Mouse (Mus musculus): ENCODE data around the gene Ccnl1. TPM values are rescaled to one million over a fixed set of nuclear protein-coding genes. Genes with fewer than 3 reads are reported as not detected.

Ccnl1 gene
- polyA plus RNA-seq (2014; fragmentation: Nextera tagmentation; extraction: Ambion mirVana) = 119 and 131 TPM in 2 replicates

- Histone ChIP-seq H3K4me1 (ENCODE audit: control insufficient read depth, insufficient read depth, low read length) (peaks cover 21% of the 10 kb centered on the region), H3K27ac (ENCODE audit: low read depth, low read length) (peak within 1 kb of the TSS; percentile 96), H3K9ac (ENCODE audit: low read length) (peak within 1 kb of the TSS; percentile 99), H3K27me3 (ENCODE audit: control insufficient read depth, insufficient read depth, low read length) (no peaks in the 10 kb centered on the region), H3K4me2 (peak within 1 kb of the TSS; percentile 82), H3K36me3 (ENCODE audit: control insufficient read depth, insufficient read depth, low read length) (peaks cover 3% of the 10 kb centered on the region; the same call in 1 of the 2 replicates), H3K4me3 (ENCODE audit: low read depth, low read length) (peak within 1 kb of the TSS; percentile 90), H3K9me3 (ENCODE audit: control insufficient read depth, low read length) (no peaks in the 10 kb centered on the region)
- peak; percentile 99 for DNase-seq (ENCODE audit: low spot score, missing footprints)
- WGBS = under 1% methylated on average over 63 of the region's 70 CpGs
- ATAC-seq (ENCODE audit: low FRiP score) = peak; percentile 96
Measured at GRCm38 (mm10) chr3:65958102-65958839, at the start of gene Ccnl1. TSS of gene Ccnl1 (minus strand) at chr3:65958249.

- Histone ChIP-seq H3K9ac (ENCODE audit: low read length) (no peak overlapping the region), H3K36me3 (ENCODE audit: control insufficient read depth, insufficient read depth, low read length) (no peaks in the 10 kb centered on the region), H3K4me2 (no peak overlapping the region), H3K4me3 (ENCODE audit: low read depth, low read length) (no peak overlapping the region), H3K27me3 (ENCODE audit: control insufficient read depth, insufficient read depth, low read length) (no peaks in the 10 kb centered on the region), H3K27ac (ENCODE audit: low read depth, low read length) (no peak overlapping the region), H3K4me1 (ENCODE audit: control insufficient read depth, insufficient read depth, low read length) (no peaks in the 10 kb centered on the region), H3K9me3 (ENCODE audit: control insufficient read depth, low read length) (no peaks in the 10 kb centered on the region)
- DNase-seq (ENCODE audit: low spot score, missing footprints) (no peak), ATAC-seq (ENCODE audit: low FRiP score) (no peak)
- WGBS = 90% methylated on average over 4 of the region's 4 CpGs
Measured at GRCm38 (mm10) chr3:66004989-66005388, 46.9 kb upstream of the Ccnl1 start.

- H3K4me3 ChIP-seq (ENCODE audit: low read depth, low read length) = no peak overlapping the region
- H3K27me3 ChIP-seq (ENCODE audit: control insufficient read depth, insufficient read depth, low read length) = no peaks in the 10 kb centered on the region
- H3K36me3 ChIP-seq (ENCODE audit: control insufficient read depth, insufficient read depth, low read length) = no peaks in the 10 kb centered on the region
- no peak overlapping the region for H3K4me2 ChIP-seq
- no peak for ATAC-seq (ENCODE audit: low FRiP score)
- no peak overlapping the region for H3K9ac ChIP-seq (ENCODE audit: low read length)
- no peaks in the 10 kb centered on the region for H3K9me3 ChIP-seq (ENCODE audit: control insufficient read depth, low read length)
- WGBS = 77% methylated on average over 7 of the region's 7 CpGs
- no peak overlapping the region for H3K27ac ChIP-seq (ENCODE audit: low read depth, low read length)
- no peak for DNase-seq (ENCODE audit: low spot score, missing footprints)
- no peaks in the 10 kb centered on the region for H3K4me1 ChIP-seq (ENCODE audit: control insufficient read depth, insufficient read depth, low read length)
Measured at GRCm38 (mm10) chr3:66004220-66004951, 46.3 kb upstream of the Ccnl1 start.

GRCm38 (mm10) chr3:66000400-66000799 is 42.4 kb upstream of the Ccnl1 start:
- no peak overlapping the region for H3K27ac ChIP-seq (ENCODE audit: low read depth, low read length)
- 89% methylated on average over 2 of the region's 2 CpGs for WGBS

GRCm38 (mm10) chr3:65997360-65998008 is 39.4 kb upstream of the Ccnl1 start:
- no peak for DNase-seq (ENCODE audit: low spot score, missing footprints)
- Histone ChIP-seq H3K4me1 (ENCODE audit: control insufficient read depth, insufficient read depth, low read length) (no peaks in the 10 kb centered on the region), H3K4me3 (ENCODE audit: low read depth, low read length) (no peak overlapping the region), H3K4me2 (no peak overlapping the region), H3K27me3 (ENCODE audit: control insufficient read depth, insufficient read depth, low read length) (no peaks in the 10 kb centered on the region), H3K27ac (ENCODE audit: low read depth, low read length) (no peak overlapping the region), H3K9ac (ENCODE audit: low read length) (no peak overlapping the region), H3K9me3 (ENCODE audit: control insufficient read depth, low read length) (no peaks in the 10 kb centered on the region), H3K36me3 (ENCODE audit: control insufficient read depth, insufficient read depth, low read length) (no peaks in the 10 kb centered on the region)
- 76% methylated on average over 7 of the region's 7 CpGs for WGBS
- ATAC-seq (ENCODE audit: low FRiP score) = no peak

More at GRCm38 (mm10) chr3:66000400-66000799, 42.4 kb upstream of the Ccnl1 start:
- Histone ChIP-seq H3K9me3 (ENCODE audit: control insufficient read depth, low read length) (no peaks in the 10 kb centered on the region), H3K9ac (ENCODE audit: low read length) (no peak overlapping the region), H3K36me3 (ENCODE audit: control insufficient read depth, insufficient read depth, low read length) (no peaks in the 10 kb centered on the region), H3K4me3 (ENCODE audit: low read depth, low read length) (no peak overlapping the region), H3K4me1 (ENCODE audit: control insufficient read depth, insufficient read depth, low read length) (no peaks in the 10 kb centered on the region), H3K4me2 (no peak overlapping the region), H3K27me3 (ENCODE audit: control insufficient read depth, insufficient read depth, low read length) (no peaks in the 10 kb centered on the region)
- ATAC-seq (ENCODE audit: low FRiP score) (no peak), DNase-seq (ENCODE audit: low spot score, missing footprints) (no peak)

- ATAC-seq (ENCODE audit: low FRiP score) (no peak), DNase-seq (ENCODE audit: low spot score, missing footprints) (no peak)
- H3K4me3 ChIP-seq (ENCODE audit: low read depth, low read length) = no peak overlapping the region
- 77% methylated on average over 11 of the region's 11 CpGs for WGBS
- H3K4me1 ChIP-seq (ENCODE audit: control insufficient read depth, insufficient read depth, low read length) = no peaks in the 10 kb centered on the region
- no peak overlapping the region for H3K9ac ChIP-seq (ENCODE audit: low read length)
- H3K36me3 ChIP-seq (ENCODE audit: control insufficient read depth, insufficient read depth, low read length) = no peaks in the 10 kb centered on the region
- H3K4me2 ChIP-seq = no peak overlapping the region
- no peak overlapping the region for H3K27ac ChIP-seq (ENCODE audit: low read depth, low read length)
- H3K9me3 ChIP-seq (ENCODE audit: control insufficient read depth, low read length) = no peaks in the 10 kb centered on the region
- no peaks in the 10 kb centered on the region for H3K27me3 ChIP-seq (ENCODE audit: control insufficient read depth, insufficient read depth, low read length)
Measured at GRCm38 (mm10) chr3:65992395-65993340, 34.6 kb upstream of the Ccnl1 start.

- no peak overlapping the region for H3K9ac ChIP-seq (ENCODE audit: low read length)
- H3K4me2 ChIP-seq = no peak overlapping the region
- DNase-seq (ENCODE audit: low spot score, missing footprints) (no peak), ATAC-seq (ENCODE audit: low FRiP score) (peak; percentile 44; the same call in 1 of the 2 replicates)
- no peak overlapping the region for H3K4me3 ChIP-seq (ENCODE audit: low read depth, low read length)
- no peaks in the 10 kb centered on the region for H3K9me3 ChIP-seq (ENCODE audit: control insufficient read depth, low read length)
- no peaks in the 10 kb centered on the region for H3K36me3 ChIP-seq (ENCODE audit: control insufficient read depth, insufficient read depth, low read length)
- 30% methylated on average over 3 of the region's 3 CpGs for WGBS
- no peaks in the 10 kb centered on the region for H3K4me1 ChIP-seq (ENCODE audit: control insufficient read depth, insufficient read depth, low read length)
- no peak overlapping the region for H3K27ac ChIP-seq (ENCODE audit: low read depth, low read length)
- H3K27me3 ChIP-seq (ENCODE audit: control insufficient read depth, insufficient read depth, low read length) = no peaks in the 10 kb centered on the region
Measured at GRCm38 (mm10) chr3:65990957-65991646, 33.1 kb upstream of the Ccnl1 start.

- Histone ChIP-seq H3K4me1 (ENCODE audit: control insufficient read depth, insufficient read depth, low read length) (no peaks in the 10 kb centered on the region), H3K27ac (ENCODE audit: low read depth, low read length) (no peak overlapping the region), H3K4me3 (ENCODE audit: low read depth, low read length) (no peak overlapping the region), H3K27me3 (ENCODE audit: control insufficient read depth, insufficient read depth, low read length) (no peaks in the 10 kb centered on the region), H3K9ac (ENCODE audit: low read length) (no peak overlapping the region), H3K4me2 (no peak overlapping the region), H3K36me3 (ENCODE audit: control insufficient read depth, insufficient read depth, low read length) (no peaks in the 10 kb centered on the region), H3K9me3 (ENCODE audit: control insufficient read depth, low read length) (no peaks in the 10 kb centered on the region)
- DNase-seq (ENCODE audit: low spot score, missing footprints) (no peak), ATAC-seq (ENCODE audit: low FRiP score) (no peak)
- 83% methylated on average over 4 of the region's 4 CpGs for WGBS
Measured at GRCm38 (mm10) chr3:65990524-65990923, 32.5 kb upstream of the Ccnl1 start.
